Mouse (Mus musculus) erythroblast, embryonic 14.5 days (primary cell): Measurements from ENCODE around the gene Trim67.

Experiments used
- GATA1 ChIP-seq: IDR thresholded peaks from 2 replicates; pipeline ENCODE4 v1.6.1; 2012; ENCODE audit warnings: low read length, inconsistent platforms, mixed read lengths
- TAL1 ChIP-seq: IDR thresholded peaks from 3 replicates; pipeline ENCODE4 v1.6.1; 2012; ENCODE audit warnings: low read length, inconsistent platforms, mixed read lengths

GRCm38 (mm10) chr8:124859466-124859865, 66.6 kb downstream of the Trim67 start:
- TF ChIP-seq GATA1 (no peak), TAL1 (no peak)
